Mouse (Mus musculus): ENCODE measurements at regions not wholly inside any gene's neighbourhood (a gene's known extent, or its start where the extent isn't known, plus 50 kb on each side); places are given as distances from the start of the nearest gene placed in this dataset.
"Not testable (repeated sequence)": the region's sequence is repeated elsewhere in the genome, so short reads cannot be mapped to it uniquely, and the experiment has no call there.

- DNase-seq (ENCODE audit: low read depth in 2 of 2, low spot score in 2 of 2): no peak
Observed at GRCm38 (mm10) chr17:82905483-82905882, 309.6 kb upstream of the Pkdcc start.

- DNase-seq (ENCODE audit: low read depth in 2 of 2, low spot score in 2 of 2): no peak
Observed at GRCm38 (mm10) chr17:82909189-82909588, 305.9 kb upstream of the Pkdcc start.

GRCm38 (mm10) chr17:82922986-82923385 is 292.1 kb upstream of the Pkdcc start:
- DNase-seq (ENCODE audit: low read depth in 2 of 2, low spot score in 2 of 2): not testable (repeated sequence)

GRCm38 (mm10) chr17:82925751-82926150 is 289.3 kb upstream of the Pkdcc start:
- DNase-seq (ENCODE audit: low read depth in 2 of 2, low spot score in 2 of 2): no peak

GRCm38 (mm10) chr17:82927681-82928080 is 287.4 kb upstream of the Pkdcc start:
- DNase-seq (ENCODE audit: low read depth in 2 of 2, low spot score in 2 of 2): no peak

- no peak for DNase-seq (ENCODE audit: low read depth in 2 of 2, low spot score in 2 of 2)
Observed at GRCm38 (mm10) chr17:82929511-82929910, 285.6 kb upstream of the Pkdcc start.

GRCm38 (mm10) chr17:82930738-82931137 is 284.4 kb upstream of the Pkdcc start:
- no peak for DNase-seq (ENCODE audit: low read depth in 2 of 2, low spot score in 2 of 2)

- no peak for DNase-seq (ENCODE audit: low read depth in 2 of 2, low spot score in 2 of 2)
Observed at GRCm38 (mm10) chr17:82931476-82931875, 283.6 kb upstream of the Pkdcc start.

GRCm38 (mm10) chr17:82936836-82937235 is 278.3 kb upstream of the Pkdcc start:
- no peak for DNase-seq (ENCODE audit: low read depth in 2 of 2, low spot score in 2 of 2)

GRCm38 (mm10) chr17:82946083-82946482 is 269.0 kb upstream of the Pkdcc start:
- no peak for DNase-seq (ENCODE audit: low read depth in 2 of 2, low spot score in 2 of 2)

GRCm38 (mm10) chr17:82949794-82950193 is 265.3 kb upstream of the Pkdcc start:
- DNase-seq (ENCODE audit: low read depth in 2 of 2, low spot score in 2 of 2): no peak

GRCm38 (mm10) chr17:82950268-82950667 is 264.8 kb upstream of the Pkdcc start:
- no peak for DNase-seq (ENCODE audit: low read depth in 2 of 2, low spot score in 2 of 2)

- no peak for DNase-seq (ENCODE audit: low read depth in 2 of 2, low spot score in 2 of 2)
Observed at GRCm38 (mm10) chr17:82957409-82957808, 257.7 kb upstream of the Pkdcc start.

GRCm38 (mm10) chr17:82963374-82963773 is 251.7 kb upstream of the Pkdcc start:
- DNase-seq (ENCODE audit: low read depth in 2 of 2, low spot score in 2 of 2): no peak

- DNase-seq (ENCODE audit: low read depth in 2 of 2, low spot score in 2 of 2): no peak
Observed at GRCm38 (mm10) chr17:82999710-83000109, 215.4 kb upstream of the Pkdcc start.

GRCm38 (mm10) chr17:83000411-83000810 is 214.7 kb upstream of the Pkdcc start:
- no peak for DNase-seq (ENCODE audit: low read depth in 2 of 2, low spot score in 2 of 2)

GRCm38 (mm10) chr17:83001567-83001966 is 213.5 kb upstream of the Pkdcc start:
- DNase-seq (ENCODE audit: low read depth in 2 of 2, low spot score in 2 of 2): no peak

GRCm38 (mm10) chr17:83010845-83011244 is 204.2 kb upstream of the Pkdcc start:
- DNase-seq (ENCODE audit: low read depth in 2 of 2, low spot score in 2 of 2): no peak

- DNase-seq (ENCODE audit: low read depth in 2 of 2, low spot score in 2 of 2): no peak
Observed at GRCm38 (mm10) chr17:83015656-83016055, 199.4 kb upstream of the Pkdcc start.

- DNase-seq (ENCODE audit: low read depth in 2 of 2, low spot score in 2 of 2): no peak
Observed at GRCm38 (mm10) chr17:83016936-83017335, 198.2 kb upstream of the Pkdcc start.

GRCm38 (mm10) chr17:83019267-83019666 is 195.8 kb upstream of the Pkdcc start:
- no peak for DNase-seq (ENCODE audit: low read depth in 2 of 2, low spot score in 2 of 2)

- DNase-seq (ENCODE audit: low read depth in 2 of 2, low spot score in 2 of 2): no peak
Observed at GRCm38 (mm10) chr17:83020576-83020975, 194.5 kb upstream of the Pkdcc start.

- peak; percentile 39 to 54 for DNase-seq (ENCODE audit: low read depth in 2 of 2, low spot score in 2 of 2)
Observed at GRCm38 (mm10) chr17:83025340-83025816, 189.7 kb upstream of the Pkdcc start.

Data from CD8-positive naive resting alpha-beta T cell, adult 2 months (primary cell).